Mouse (Mus musculus): Measurements from ENCODE around the gene Scamp3. TPM values are rescaled to one million over a fixed set of nuclear protein-coding genes. Genes with fewer than 3 reads are reported as not detected.
A peak's percentile ranks its signal among the peaks of the same experiment; 100 is the strongest.
"Not testable (repeated sequence)": the region's sequence is repeated elsewhere in the genome, so short reads cannot be mapped to it uniquely, and the experiment has no call there.

Scamp3 gene
- polyA plus RNA-seq, 1 experiment from 2014 or later, result 116 TPM

DNA sequence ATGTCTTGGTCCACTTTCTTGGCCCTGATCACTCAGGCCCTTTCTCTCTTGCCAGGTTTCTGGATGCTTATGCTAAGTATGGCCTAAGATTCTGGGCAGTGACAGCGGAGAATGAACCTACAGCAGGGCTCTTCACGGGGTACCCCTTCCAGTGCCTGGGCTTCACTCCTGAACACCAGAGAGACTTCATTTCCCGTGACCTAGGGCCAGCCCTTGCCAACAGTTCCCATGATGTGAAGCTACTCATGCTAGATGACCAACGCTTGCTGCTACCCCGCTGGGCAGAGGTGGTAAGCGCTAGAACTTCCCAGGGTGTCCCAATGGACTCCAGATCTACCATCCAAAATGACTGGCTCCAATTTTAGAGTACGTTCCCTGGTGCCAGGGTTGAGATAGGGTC, 28.8 kb downstream of the Scamp3 start:
- no peak for ATAC-seq (replicated peaks)
- no peak overlapping the region for H3K4me2 ChIP-seq (replicated peaks)
- H3K4me1 ChIP-seq, result peaks cover 6% of the 10 kb centered on the region
- H3K27me3 ChIP-seq, result no peaks in the 10 kb centered on the region
- H3K9me3 ChIP-seq, result no peaks in the 10 kb centered on the region
- no peak overlapping the region for H3K4me3 ChIP-seq
- H3K27ac ChIP-seq (replicated peaks), result no peak overlapping the region
- H3K9ac ChIP-seq (replicated peaks), result no peak overlapping the region
- 92% methylated on average over 7 of the region's 7 CpGs for WGBS
- H3K36me3 ChIP-seq, result peaks cover 59% of the 10 kb centered on the region

DNA sequence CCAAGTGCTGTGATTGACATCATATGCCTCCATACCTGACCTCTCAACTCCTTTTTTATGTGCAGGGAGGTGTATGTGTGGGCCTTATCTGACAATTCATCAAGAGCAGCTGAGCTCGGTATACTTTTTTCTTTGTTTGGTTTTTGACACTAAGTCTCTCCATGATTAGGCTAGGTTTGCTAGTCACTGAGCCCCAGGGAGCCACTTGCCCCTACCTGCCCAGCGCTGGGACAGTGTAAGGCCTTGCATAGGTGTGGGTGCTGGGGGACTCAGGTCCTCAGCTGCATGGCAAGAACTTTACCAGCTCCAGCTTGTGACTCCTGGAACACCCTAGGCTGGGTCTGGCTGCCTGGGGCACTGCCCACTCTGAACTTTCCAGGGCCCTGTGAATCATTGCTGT, 29.4 kb downstream of the Scamp3 start:
- H3K27me3 ChIP-seq, result no peaks in the 10 kb centered on the region

DNA sequence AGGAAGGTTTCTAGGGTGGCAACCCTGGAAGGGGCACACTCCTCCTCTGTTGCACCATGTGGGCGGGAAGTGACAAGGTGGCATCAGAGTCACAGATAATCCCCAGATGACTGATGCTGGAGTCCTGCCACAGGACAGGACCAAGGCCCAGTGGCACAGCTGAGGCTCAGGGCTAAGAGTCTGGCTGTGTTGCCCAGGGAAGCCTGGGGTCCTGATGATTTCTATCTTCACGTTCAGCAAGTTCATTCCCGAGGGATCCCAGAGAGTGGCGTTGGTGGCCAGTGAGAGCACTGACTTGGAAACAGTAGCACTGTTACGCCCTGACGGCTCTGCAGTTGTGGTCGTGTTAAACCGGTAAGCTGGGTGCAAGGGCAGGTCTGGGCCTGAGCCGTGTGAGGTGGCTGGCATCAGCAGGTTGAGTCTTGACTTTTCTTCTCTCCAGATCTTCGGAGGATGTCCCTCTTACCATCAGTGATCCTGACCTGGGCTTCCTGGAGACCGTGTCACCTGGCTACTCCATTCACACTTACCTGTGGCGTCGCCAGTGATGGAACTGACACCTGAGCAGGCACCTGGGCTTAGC, 30.9 kb downstream of the Scamp3 start:
- Histone ChIP-seq H3K9ac (replicated peaks) (no peak overlapping the region), H3K4me3 (no peak overlapping the region), H3K27ac (replicated peaks) (no peak overlapping the region), H3K4me1 (peaks cover 14% of the 10 kb centered on the region), H3K9me3 (no peaks in the 10 kb centered on the region), H3K27me3 (no peaks in the 10 kb centered on the region), H3K4me2 (replicated peaks) (no peak overlapping the region), H3K36me3 (peaks cover 59% of the 10 kb centered on the region)
- WGBS, result 91% methylated on average over 13 of the region's 13 CpGs
- no peak for ATAC-seq (replicated peaks)

More for the DNA sequence above, 29.4 kb downstream of the Scamp3 start:
- Histone ChIP-seq H3K9ac (replicated peaks) (no peak overlapping the region), H3K36me3 (peaks cover 59% of the 10 kb centered on the region), H3K4me2 (replicated peaks) (no peak overlapping the region), H3K27ac (replicated peaks) (no peak overlapping the region), H3K4me1 (peaks cover 6% of the 10 kb centered on the region), H3K4me3 (no peak overlapping the region), H3K9me3 (no peaks in the 10 kb centered on the region)
- 95% methylated on average over 2 of the region's 2 CpGs for WGBS
- ATAC-seq (replicated peaks), result no peak

DNA sequence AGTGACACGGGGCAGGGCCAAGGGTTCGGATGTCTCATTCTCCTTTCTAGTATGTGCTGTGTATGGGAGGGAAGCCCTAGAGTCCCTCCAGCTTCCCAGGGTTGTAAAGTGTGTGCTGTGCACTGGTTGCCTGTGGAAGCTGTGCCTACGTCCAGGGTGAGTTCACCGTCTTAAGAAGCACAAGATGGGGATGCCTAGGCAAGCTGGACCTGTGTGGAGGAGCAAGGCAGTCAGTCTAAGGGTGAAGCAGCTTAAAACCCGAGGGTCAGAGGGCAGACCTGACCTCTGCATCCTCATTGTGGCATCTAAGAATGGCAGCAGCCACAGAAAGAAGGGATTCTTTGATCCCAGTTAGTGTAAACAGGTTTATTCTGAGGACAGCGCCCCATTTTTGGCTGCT, 31.5 kb downstream of the Scamp3 start:
- Histone ChIP-seq H3K27me3 (no peaks in the 10 kb centered on the region), H3K9me3 (no peaks in the 10 kb centered on the region), H3K4me3 (no peak overlapping the region), H3K36me3 (peaks cover 59% of the 10 kb centered on the region), H3K4me2 (replicated peaks) (no peak overlapping the region), H3K4me1 (peaks cover 13% of the 10 kb centered on the region), H3K9ac (replicated peaks) (no peak overlapping the region), H3K27ac (replicated peaks) (no peak overlapping the region)
- ATAC-seq (replicated peaks), result no peak
- WGBS, result 90% methylated on average over 6 of the region's 6 CpGs

DNA sequence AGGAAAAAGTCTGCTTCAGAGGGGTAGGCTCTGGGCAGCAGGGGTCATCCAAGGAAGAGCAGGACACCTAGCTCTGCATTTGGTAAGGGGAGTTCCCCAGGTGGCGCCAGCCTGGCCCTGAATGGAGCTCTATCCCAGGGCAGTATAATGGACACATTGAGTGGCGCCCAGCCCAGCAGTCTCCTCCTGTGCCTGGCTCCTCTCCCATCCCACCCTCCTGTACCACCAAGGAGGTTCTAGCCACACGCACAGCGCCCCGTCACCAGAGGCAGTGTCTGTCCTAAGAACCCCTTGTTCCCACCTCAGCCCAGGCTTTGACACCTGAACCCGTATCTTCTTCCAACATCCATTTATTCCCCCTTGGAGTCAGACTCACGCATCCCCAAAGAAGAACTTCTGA, 32.5 kb downstream of the Scamp3 start:
- Histone ChIP-seq H3K4me2 (replicated peaks) (no peak overlapping the region), H3K4me3 (no peak overlapping the region), H3K4me1 (peaks cover 17% of the 10 kb centered on the region), H3K27ac (replicated peaks) (no peak overlapping the region), H3K9ac (replicated peaks) (no peak overlapping the region), H3K9me3 (no peaks in the 10 kb centered on the region), H3K36me3 (peaks cover 52% of the 10 kb centered on the region), H3K27me3 (no peaks in the 10 kb centered on the region)
- ATAC-seq (replicated peaks), result no peak
- WGBS, result 85% methylated on average over 7 of the region's 7 CpGs

DNA sequence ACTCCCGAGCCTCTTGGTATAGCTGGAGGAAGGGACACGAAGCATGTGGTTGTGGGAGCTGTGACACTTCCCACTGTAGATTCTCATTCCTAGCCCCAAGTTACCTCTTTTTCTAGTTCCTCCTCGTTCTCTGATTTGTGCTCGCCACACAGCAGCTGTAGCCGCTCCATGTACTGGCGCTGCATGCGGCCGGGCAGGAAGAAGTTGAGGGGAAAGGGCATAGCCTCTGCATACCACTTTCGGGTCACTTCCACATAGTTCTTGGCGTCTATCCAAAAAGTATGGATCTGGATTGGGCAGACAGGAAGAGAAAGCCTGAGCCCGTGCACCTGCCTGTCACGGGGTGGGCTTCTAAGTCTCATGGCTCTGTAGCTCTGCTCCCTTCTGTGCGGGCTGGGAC, 32.9 kb downstream of the Scamp3 start:
- Histone ChIP-seq H3K4me1 (peaks cover 21% of the 10 kb centered on the region), H3K36me3 (peaks cover 50% of the 10 kb centered on the region), H3K27me3 (no peaks in the 10 kb centered on the region), H3K4me2 (replicated peaks) (no peak overlapping the region), H3K9ac (replicated peaks) (no peak overlapping the region), H3K4me3 (no peak overlapping the region), H3K27ac (replicated peaks) (no peak overlapping the region), H3K9me3 (no peaks in the 10 kb centered on the region)
- 88% methylated on average over 13 of the region's 13 CpGs for WGBS
- no peak for ATAC-seq (replicated peaks)

DNA sequence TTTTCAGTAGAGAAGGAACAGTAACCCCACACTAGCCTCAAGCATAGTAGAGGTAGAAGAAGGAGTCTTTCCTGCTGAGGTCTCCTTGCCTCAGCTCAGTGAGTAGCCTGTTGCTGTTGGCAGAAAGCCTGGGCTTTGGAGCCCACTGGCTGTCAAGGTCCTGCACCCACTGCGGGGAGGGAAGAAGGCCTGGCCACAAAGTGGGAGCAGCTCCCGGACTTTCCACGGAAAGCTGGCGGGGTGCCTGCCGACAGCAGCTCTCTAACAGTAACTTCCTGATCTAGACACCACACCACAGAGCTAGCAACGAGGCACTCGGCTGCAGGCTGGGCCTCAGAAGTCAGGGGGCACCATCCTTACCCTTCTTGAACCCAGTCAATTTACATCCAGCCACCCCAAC, 33.5 kb downstream of the Scamp3 start:
- Histone ChIP-seq H3K36me3 (peaks cover 44% of the 10 kb centered on the region), H3K4me3 (no peak overlapping the region)

DNA sequence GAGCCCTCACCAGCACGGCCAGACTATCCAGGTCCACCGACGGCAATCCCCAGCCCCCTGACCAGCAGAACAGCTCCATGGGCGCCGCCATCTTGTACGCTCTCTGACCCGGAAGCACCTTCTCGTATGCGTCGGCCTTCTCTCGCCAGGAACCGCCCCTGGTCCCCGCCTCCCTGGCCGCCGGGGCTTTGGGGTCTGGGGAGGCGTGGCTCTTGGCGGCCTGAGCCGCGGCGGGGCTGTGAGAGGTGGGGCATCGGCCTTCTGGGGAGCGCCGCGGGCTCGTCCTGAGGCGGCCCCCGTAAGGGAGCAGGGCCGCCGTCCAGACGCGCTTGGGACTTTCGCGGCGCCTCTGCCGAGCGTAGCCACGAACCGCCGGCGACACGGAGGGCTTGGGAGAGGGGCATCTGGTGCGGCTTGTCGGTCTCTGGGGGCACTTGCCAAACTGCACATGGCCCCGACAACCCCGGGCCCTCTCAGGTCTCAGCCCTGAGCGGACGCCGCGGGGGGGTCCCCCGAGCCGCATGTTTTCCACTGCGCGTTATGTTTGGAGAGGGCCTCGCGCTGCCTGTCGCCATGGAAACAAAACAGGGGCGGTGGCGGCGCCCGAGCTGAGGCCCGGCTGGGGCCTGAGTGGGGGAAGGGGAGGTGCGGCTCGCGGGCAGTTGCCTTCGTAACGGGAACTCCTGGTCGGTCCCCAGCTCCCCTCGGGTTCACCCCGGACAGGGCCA, 36.7 kb downstream of the Scamp3 start:
- ATAC-seq (replicated peaks), result peak; percentile 85
- Histone ChIP-seq H3K36me3 (peaks cover 15% of the 10 kb centered on the region), H3K27ac (replicated peaks) (peak overlapping the region; percentile 98), H3K4me2 (replicated peaks) (peak overlapping the region; percentile 94), H3K27me3 (no peaks in the 10 kb centered on the region), H3K4me3 (peak overlapping the region; percentile 80), H3K9me3 (no peaks in the 10 kb centered on the region), H3K4me1 (peaks cover 39% of the 10 kb centered on the region), H3K9ac (replicated peaks) (peak overlapping the region; percentile 79)
- WGBS, result under 1% methylated on average over 67 of the region's 69 CpGs

More for the DNA sequence above, 33.5 kb downstream of the Scamp3 start:
- Histone ChIP-seq H3K27me3 (no peaks in the 10 kb centered on the region), H3K27ac (replicated peaks) (no peak overlapping the region), H3K9ac (replicated peaks) (no peak overlapping the region), H3K4me2 (replicated peaks) (no peak overlapping the region), H3K9me3 (no peaks in the 10 kb centered on the region), H3K4me1 (peaks cover 27% of the 10 kb centered on the region)
- WGBS, result 81% methylated on average over 7 of the region's 7 CpGs
- no peak for ATAC-seq (replicated peaks)

DNA sequence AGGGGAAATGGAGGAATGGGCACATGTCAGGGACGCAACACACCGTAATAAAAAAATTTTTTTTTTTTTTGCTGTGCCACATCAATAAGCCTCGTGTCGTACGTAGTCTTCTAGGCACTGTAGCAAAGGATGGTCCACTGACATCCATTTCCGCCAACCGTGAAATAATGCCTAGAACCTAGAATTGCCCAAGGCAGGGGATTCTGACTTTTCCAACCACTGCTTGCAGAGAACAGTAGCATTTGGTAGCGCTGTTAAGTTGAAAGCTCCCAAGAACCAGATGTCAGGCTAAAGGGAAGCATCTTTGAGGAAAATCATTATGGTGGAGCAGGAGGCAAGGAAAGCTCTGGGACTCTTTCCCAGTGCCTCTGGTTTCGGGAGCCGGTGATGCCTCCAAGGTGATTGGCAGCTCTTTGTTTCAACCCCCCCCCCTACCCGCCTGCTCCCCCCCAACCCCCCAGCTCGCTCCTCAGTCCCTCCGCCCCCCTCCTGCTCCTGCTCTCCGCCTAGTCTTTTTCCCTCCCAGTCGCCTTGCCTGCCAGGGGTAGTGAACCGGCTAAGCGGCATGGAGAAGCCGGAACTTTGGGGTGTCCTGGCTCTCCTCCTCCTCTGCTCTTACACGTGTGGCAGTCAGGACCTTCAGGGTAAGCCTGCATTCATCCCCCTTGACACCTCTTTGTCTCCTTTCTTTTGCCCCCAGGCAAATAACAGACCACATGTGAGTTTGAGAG, 37.6 kb downstream of the Scamp3 start, which contains the start of gene Thbs3:
Gene Thbs3, plus strand, starts transcription at position 500 of the 731 bp plus-strand sequence.
- ATAC-seq (replicated peaks), result peak; percentile 2; the same call in 1 of the 2 replicates

DNA sequence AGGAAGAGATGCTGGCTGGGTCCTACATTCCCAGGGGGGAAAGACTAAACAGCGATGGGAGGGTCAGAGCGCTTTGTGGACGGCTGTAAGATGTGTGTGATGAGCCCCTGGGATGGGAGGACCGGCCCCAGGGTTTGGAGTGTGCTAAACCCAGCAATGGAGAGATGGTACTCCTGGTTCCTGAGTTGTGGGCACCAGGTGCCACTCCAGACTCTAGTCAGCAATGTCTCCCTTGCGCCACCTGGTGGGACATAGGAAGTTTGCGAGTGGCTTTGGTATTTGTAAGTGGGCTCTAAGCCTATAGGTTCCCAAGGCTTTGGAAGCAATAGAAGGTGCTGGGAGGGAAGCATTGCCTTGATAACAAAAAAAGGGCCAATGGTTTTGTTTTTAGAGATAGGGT, 38.6 kb downstream of the Scamp3 start:
- Histone ChIP-seq H3K9ac (replicated peaks) (peak overlapping the region; percentile 79), H3K4me2 (replicated peaks) (peak overlapping the region; percentile 94), H3K27ac (replicated peaks) (peak overlapping the region; percentile 98), H3K9me3 (no peaks in the 10 kb centered on the region), H3K27me3 (no peaks in the 10 kb centered on the region), H3K4me1 (peaks cover 39% of the 10 kb centered on the region), H3K4me3 (peak overlapping the region; percentile 80), H3K36me3 (peaks cover under 1% of the 10 kb centered on the region; the same call in 1 of the 2 replicates)
- peak; percentile 35 for ATAC-seq (replicated peaks)
- WGBS, result 1% methylated on average over 6 of the region's 6 CpGs

More for the DNA sequence above, 37.6 kb downstream of the Scamp3 start, which contains the start of gene Thbs3:
- H3K27ac ChIP-seq (replicated peaks), result peak within 1 kb of the TSS; percentile 98
- peak within 1 kb of the TSS; percentile 79 for H3K9ac ChIP-seq (replicated peaks)
- peaks cover 6% of the 10 kb centered on the region for H3K36me3 ChIP-seq
- WGBS, result under 1% methylated on average over 18 of the region's 19 CpGs
- H3K9me3 ChIP-seq, result no peaks in the 10 kb centered on the region
- H3K4me2 ChIP-seq (replicated peaks), result peak within 1 kb of the TSS; percentile 94
- H3K4me3 ChIP-seq, result peak within 1 kb of the TSS; percentile 80
- peaks cover 39% of the 10 kb centered on the region for H3K4me1 ChIP-seq
- no peaks in the 10 kb centered on the region for H3K27me3 ChIP-seq

DNA sequence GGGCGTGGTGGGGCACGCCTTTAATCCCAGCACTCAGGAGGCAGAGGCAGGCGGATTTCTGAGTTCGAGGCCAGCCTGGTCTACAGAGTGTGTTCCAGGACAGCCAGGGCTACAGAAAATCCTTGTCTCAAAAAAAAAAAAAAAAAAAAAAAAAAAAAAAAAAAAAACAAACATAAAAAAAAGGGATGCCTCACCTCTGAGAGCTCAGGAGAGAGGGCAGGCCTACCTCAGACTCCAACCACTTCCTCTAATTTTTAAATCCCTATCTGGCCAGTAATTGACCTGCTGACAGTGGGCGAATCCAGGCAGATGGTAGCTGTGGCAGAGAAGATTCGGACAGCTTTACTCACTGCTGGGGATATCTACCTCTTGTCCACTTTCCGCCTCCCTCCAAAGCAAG, 39.1 kb downstream of the Scamp3 start:
- not testable (repeated sequence) for ATAC-seq (replicated peaks); H3K9me3 ChIP-seq; H3K27ac ChIP-seq (replicated peaks); H3K27me3 ChIP-seq; H3K36me3 ChIP-seq; H3K4me3 ChIP-seq; H3K9ac ChIP-seq (replicated peaks)
- Histone ChIP-seq H3K4me1 (peaks cover 39% of the 10 kb centered on the region), H3K4me2 (replicated peaks) (0 out of 2 replicates have a peak overlapping the region, but pooled peaks have one; percentile 94)
- WGBS, result 67% methylated on average over 7 of the region's 7 CpGs

DNA sequence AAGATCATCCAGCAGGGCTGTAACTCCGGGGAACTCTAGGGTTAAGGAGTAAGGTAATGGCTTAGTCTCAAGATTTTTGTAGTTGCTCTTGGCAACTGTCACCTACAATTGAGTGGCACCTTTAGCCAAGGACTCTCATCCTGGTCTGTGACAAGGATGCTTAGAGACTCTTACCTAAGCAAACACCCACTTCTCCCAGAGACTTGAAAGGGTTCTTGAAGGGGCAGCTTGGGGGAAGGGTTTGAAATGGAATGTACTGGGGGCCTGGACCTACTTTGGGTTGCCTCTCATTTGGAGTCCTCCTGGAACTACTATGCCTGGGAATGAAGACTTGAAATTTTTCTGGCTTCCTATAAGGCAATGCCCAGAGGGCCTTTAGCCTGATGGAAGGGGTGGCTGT, 41.0 kb downstream of the Scamp3 start:
- no peak for ATAC-seq (replicated peaks)
- H3K27me3 ChIP-seq, result no peaks in the 10 kb centered on the region
- no peak overlapping the region for H3K9ac ChIP-seq (replicated peaks)
- H3K27ac ChIP-seq (replicated peaks), result no peak overlapping the region
- H3K4me1 ChIP-seq, result peaks cover 33% of the 10 kb centered on the region
- H3K36me3 ChIP-seq, result peaks cover 3% of the 10 kb centered on the region
- WGBS, result 71% methylated on average over 1 of the region's 1 CpGs
- H3K4me2 ChIP-seq (replicated peaks), result no peak overlapping the region
- H3K4me3 ChIP-seq, result no peak overlapping the region
- H3K9me3 ChIP-seq, result no peaks in the 10 kb centered on the region

All from forebrain, embryonic 15.5 days (tissue).